Mouse (Mus musculus): ENCODE measurements at regions not wholly inside any gene's neighbourhood (a gene's known extent, or its start where the extent isn't known, plus 50 kb on each side); places are given as distances from the start of the nearest gene placed in this dataset.

DNA sequence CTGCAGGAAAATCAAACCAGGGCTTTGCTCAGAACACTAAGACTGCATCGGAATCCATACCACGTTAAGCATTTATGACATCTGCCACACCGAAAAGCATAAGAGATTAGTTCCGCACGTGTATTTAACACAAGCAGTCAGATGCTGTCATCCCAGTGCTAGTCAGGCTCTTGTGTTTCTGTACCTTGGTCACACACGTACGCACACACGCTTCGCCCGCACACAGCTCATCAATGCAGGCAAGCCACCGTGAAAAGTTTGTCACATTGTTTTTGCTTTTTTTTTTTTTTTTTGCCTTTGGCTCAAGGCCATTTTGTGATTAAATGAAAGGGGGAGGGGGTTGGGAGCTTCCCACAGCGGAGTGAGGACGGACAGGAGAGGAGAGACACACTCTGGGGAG, 152.1 kb upstream of the Sulf2 start:
- Histone ChIP-seq H3K4me2 (ENCODE audit: low read depth, low read length) (no peak overlapping the region), H3K4me3 (ENCODE audit: low read depth, low read length) (no peak overlapping the region), H3K4me1 (ENCODE audit: insufficient read depth) (no peaks in the 10 kb centered on the region), H3K27me3 (ENCODE audit: insufficient read depth, low read length) (no peaks in the 10 kb centered on the region), H3K36me3 (replicated peaks; ENCODE audit: insufficient read depth, low read length) (no peaks in the 10 kb centered on the region), H3K9ac (replicated peaks) (no peak overlapping the region), H3K27ac (ENCODE audit: low read depth) (no peak overlapping the region), H3K9me3 (ENCODE audit: low read length) (no peaks in the 10 kb centered on the region)
- TF ChIP-seq CTCF (IDR thresholded peaks at IDR 0.05; ENCODE audit: low read depth) (no peak), EP300 (IDR thresholded peaks at IDR 0.05; ENCODE audit: low read depth) (no peak)
- DNase-seq (no peak), ATAC-seq (no peak)
- 82% methylated on average over 13 of the region's 13 CpGs for WGBS (ENCODE audit: insufficient replicate concordance)

DNA sequence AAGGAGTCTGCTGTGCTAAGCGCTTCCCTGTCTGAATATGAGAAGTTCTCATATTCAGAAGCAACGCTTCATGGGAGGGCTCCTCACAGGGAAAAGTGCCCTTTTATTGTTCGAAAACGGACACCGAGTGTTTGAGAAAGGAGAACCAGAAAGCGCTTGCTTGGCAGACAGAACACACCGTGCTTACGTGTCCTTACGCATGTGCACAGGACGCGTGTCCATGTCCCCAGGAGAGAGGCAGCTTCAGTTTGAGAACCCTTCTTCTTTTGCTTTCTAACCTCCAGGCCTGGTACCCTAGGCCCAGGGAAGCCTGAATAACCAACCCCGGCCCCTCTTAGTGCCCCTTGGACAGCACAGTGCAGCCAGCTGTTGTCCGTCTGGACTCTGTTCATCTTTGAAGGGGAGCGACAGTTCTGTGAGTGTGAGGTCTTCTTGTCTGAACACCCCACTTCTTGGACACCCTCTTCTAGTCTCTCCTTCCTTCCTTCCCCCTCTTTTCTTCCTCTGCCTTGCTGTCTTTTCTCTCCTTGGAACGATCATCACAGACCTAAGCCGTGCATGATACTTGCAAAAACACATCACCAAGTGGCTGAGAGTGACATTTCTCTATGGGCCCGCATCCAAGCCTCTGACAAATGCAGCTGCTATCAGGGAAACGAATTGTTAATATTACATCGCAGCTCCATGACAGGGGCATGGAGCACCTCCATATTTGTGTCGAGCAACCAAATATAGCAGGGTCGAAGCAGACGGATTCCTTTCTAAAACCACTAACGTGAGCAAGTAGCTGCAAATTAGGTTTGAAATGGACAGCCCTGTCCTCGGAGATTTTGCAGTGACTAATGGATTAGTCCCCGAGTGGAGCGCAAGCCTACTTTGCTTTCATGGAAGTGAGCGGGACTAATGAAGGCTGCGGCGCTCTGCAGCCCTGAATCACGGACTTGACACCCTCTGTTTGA, 149.9 kb upstream of the Sulf2 start:
- Histone ChIP-seq H3K4me2 (ENCODE audit: low read depth, low read length) (no peak overlapping the region), H3K9me3 (ENCODE audit: low read length) (no peaks in the 10 kb centered on the region), H3K27ac (ENCODE audit: low read depth) (no peak overlapping the region), H3K4me1 (ENCODE audit: insufficient read depth) (no peaks in the 10 kb centered on the region), H3K9ac (replicated peaks) (no peak overlapping the region), H3K4me3 (ENCODE audit: low read depth, low read length) (no peak overlapping the region), H3K27me3 (ENCODE audit: insufficient read depth, low read length) (no peaks in the 10 kb centered on the region), H3K36me3 (replicated peaks; ENCODE audit: insufficient read depth, low read length) (no peaks in the 10 kb centered on the region)
- 81% methylated on average over 30 of the region's 30 CpGs for WGBS (ENCODE audit: insufficient replicate concordance)
- TF ChIP-seq EP300 (IDR thresholded peaks at IDR 0.05; ENCODE audit: low read depth) (no peak), CTCF (IDR thresholded peaks at IDR 0.05; ENCODE audit: low read depth) (no peak)
- ATAC-seq (peak; percentile 49; the same call in 1 of the 2 replicates), DNase-seq (no peak)

- H3K4me3 ChIP-seq (ENCODE audit: low read depth, low read length) = no peak overlapping the region
- no peaks in the 10 kb centered on the region for H3K9me3 ChIP-seq (ENCODE audit: low read length)
- H3K4me2 ChIP-seq (ENCODE audit: low read depth, low read length) = no peak overlapping the region
- no peaks in the 10 kb centered on the region for H3K4me1 ChIP-seq (ENCODE audit: insufficient read depth)
- 73% methylated on average over 2 of the region's 2 CpGs for WGBS (ENCODE audit: insufficient replicate concordance)
- TF ChIP-seq EP300 (IDR thresholded peaks at IDR 0.05; ENCODE audit: low read depth) (no peak), CTCF (IDR thresholded peaks at IDR 0.05; ENCODE audit: low read depth) (no peak)
- H3K27me3 ChIP-seq (ENCODE audit: insufficient read depth, low read length) = no peaks in the 10 kb centered on the region
- DNase-seq (no peak), ATAC-seq (no peak)
- H3K36me3 ChIP-seq (replicated peaks; ENCODE audit: insufficient read depth, low read length) = no peaks in the 10 kb centered on the region
- no peak overlapping the region for H3K27ac ChIP-seq (ENCODE audit: low read depth)
- no peak overlapping the region for H3K9ac ChIP-seq (replicated peaks)
These were observed 148.4 kb upstream of the Sulf2 start for GRCm38 (mm10) chr2:166303854-166304253.

DNA sequence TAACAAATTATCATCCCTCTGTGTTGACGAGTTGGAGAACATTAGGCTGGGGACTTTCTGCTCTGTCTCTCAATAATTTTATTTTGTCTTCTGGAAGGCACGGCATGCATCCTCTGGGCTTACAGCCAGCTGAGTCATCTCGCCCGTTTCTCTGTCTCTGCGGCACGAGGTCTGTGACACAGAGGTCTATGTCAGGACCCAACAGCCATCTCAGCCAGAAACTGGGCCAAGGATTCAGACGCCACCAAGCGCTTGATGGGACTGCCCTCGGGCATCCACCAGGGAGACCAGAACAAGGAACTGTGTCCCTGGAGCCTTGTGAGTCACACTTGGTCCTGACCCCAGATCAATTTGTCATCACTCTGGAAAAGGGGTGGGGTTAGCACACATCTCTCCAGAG, 145.7 kb upstream of the Sulf2 start:
- no peak overlapping the region for H3K4me2 ChIP-seq (ENCODE audit: low read depth, low read length)
- H3K27ac ChIP-seq (ENCODE audit: low read depth) = no peak overlapping the region
- H3K4me3 ChIP-seq (ENCODE audit: low read depth, low read length) = no peak overlapping the region
- no peaks in the 10 kb centered on the region for H3K27me3 ChIP-seq (ENCODE audit: insufficient read depth, low read length)
- no peak overlapping the region for H3K9ac ChIP-seq (replicated peaks)
- no peak for TF ChIP-seq CTCF (IDR thresholded peaks at IDR 0.05; ENCODE audit: low read depth)
- TF ChIP-seq EP300 (IDR thresholded peaks at IDR 0.05; ENCODE audit: low read depth) = no peak
- WGBS (ENCODE audit: insufficient replicate concordance) = 80% methylated on average over 9 of the region's 9 CpGs
- ATAC-seq (no peak), DNase-seq (no peak)
- no peaks in the 10 kb centered on the region for H3K36me3 ChIP-seq (replicated peaks; ENCODE audit: insufficient read depth, low read length)
- no peaks in the 10 kb centered on the region for H3K9me3 ChIP-seq (ENCODE audit: low read length)
- H3K4me1 ChIP-seq (ENCODE audit: insufficient read depth) = no peaks in the 10 kb centered on the region

DNA sequence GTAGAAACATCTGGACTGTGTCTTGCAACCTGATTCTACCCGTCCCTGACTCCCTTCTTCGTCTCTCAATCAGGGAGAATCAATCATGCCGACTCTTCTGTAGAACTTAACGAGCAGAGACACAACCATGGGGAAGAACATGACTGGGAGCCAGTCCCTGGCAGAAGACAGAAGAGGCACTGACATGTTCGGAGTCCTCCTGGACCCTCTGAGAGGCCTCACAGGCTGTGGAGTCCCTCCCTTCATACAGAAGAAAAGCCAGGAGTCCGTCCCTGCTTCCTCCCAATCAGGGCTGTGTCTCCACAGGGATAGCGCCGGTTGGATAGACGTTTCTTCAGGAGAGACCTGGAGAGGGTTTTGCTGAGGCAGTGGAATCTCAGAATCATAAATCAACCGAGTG, 139.2 kb upstream of the Sulf2 start:
- H3K9me3 ChIP-seq (ENCODE audit: low read length) = no peaks in the 10 kb centered on the region
- H3K27me3 ChIP-seq (ENCODE audit: insufficient read depth, low read length) = no peaks in the 10 kb centered on the region
- no peak overlapping the region for H3K4me2 ChIP-seq (ENCODE audit: low read depth, low read length)
- no peak overlapping the region for H3K4me3 ChIP-seq (ENCODE audit: low read depth, low read length)
- H3K9ac ChIP-seq (replicated peaks) = no peak overlapping the region
- no peak for DNase-seq
- H3K36me3 ChIP-seq (replicated peaks; ENCODE audit: insufficient read depth, low read length) = no peaks in the 10 kb centered on the region
- WGBS (ENCODE audit: insufficient replicate concordance) = 66% methylated on average over 10 of the region's 10 CpGs
- no peak for ATAC-seq
- H3K4me1 ChIP-seq (ENCODE audit: insufficient read depth) = no peaks in the 10 kb centered on the region
- H3K27ac ChIP-seq (ENCODE audit: low read depth) = no peak overlapping the region
- TF ChIP-seq EP300 (IDR thresholded peaks at IDR 0.05; ENCODE audit: low read depth) = no peak
- no peak for TF ChIP-seq CTCF (IDR thresholded peaks at IDR 0.05; ENCODE audit: low read depth)

DNA sequence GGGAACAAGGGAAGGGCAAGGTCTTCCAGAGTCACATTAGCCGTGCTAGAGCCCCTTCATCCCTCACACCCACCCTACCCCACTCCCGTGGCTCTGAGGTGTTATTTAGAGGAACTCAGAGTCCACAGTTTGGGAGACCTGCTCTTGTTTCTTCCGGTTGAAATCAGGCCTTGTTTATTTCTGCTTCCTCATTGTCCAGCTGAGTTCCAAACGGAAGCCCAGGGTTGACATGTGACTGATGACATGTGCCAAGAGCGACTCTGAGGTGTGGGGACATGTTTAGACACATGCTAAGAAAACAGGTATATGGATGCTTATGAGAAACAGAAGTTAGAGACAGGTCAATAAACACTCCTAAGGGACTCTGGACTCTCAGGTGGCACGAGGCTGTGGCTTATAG, 137.5 kb upstream of the Sulf2 start:
- H3K9me3 ChIP-seq (ENCODE audit: low read length) = no peaks in the 10 kb centered on the region
- peaks cover 3% of the 10 kb centered on the region; the same call in 1 of the 2 replicates for H3K4me1 ChIP-seq (ENCODE audit: insufficient read depth)
- TF ChIP-seq EP300 (IDR thresholded peaks at IDR 0.05; ENCODE audit: low read depth) (no peak), CTCF (IDR thresholded peaks at IDR 0.05; ENCODE audit: low read depth) (no peak)
- ATAC-seq (no peak), DNase-seq (no peak)
- H3K4me3 ChIP-seq (ENCODE audit: low read depth, low read length) = no peak overlapping the region
- H3K27ac ChIP-seq (ENCODE audit: low read depth) = no peak overlapping the region
- H3K27me3 ChIP-seq (ENCODE audit: insufficient read depth, low read length) = no peaks in the 10 kb centered on the region
- WGBS (ENCODE audit: insufficient replicate concordance) = 47% methylated on average over 6 of the region's 6 CpGs
- no peaks in the 10 kb centered on the region for H3K36me3 ChIP-seq (replicated peaks; ENCODE audit: insufficient read depth, low read length)
- H3K4me2 ChIP-seq (ENCODE audit: low read depth, low read length) = no peak overlapping the region
- no peak overlapping the region for H3K9ac ChIP-seq (replicated peaks)

Data from liver, postnatal 0 days (tissue).